Mouse (Mus musculus): ENCODE data around the gene Fam163b. TPM values are rescaled to one million over a fixed set of nuclear protein-coding genes. Genes with fewer than 3 reads are reported as not detected.

Gene Fam163b
- total and polyA plus RNA-seq, 3 experiments: not detected

GRCm38 (mm10) chr2:27075485-27075884 is 66.8 kb downstream of the Fam163b start:
- Histone ChIP-seq H3K27ac (ENCODE audit: control insufficient read depth, low read depth, low read length) (no peak overlapping the region), H3K79me2 (ENCODE audit: control insufficient read depth, insufficient read depth, low read length, poor library complexity) (no peaks in the 10 kb centered on the region), H3K36me3 (ENCODE audit: control insufficient read depth in 1 of 2, insufficient read depth in 2 of 2, low read length in 2 of 2) (no peaks in the 10 kb centered on the region), H3K9me3 (replicated peaks; ENCODE audit: insufficient read depth, low read length) (no peaks in the 10 kb centered on the region), H3K9ac (ENCODE audit: control insufficient read depth, low read depth, low read length, poor library complexity, severe bottlenecking) (no peak overlapping the region), H3K27me3 (ENCODE audit: control insufficient read depth in 1 of 2, insufficient read depth in 2 of 2, low read length in 2 of 2) (peaks cover 0 to 3% of the 10 kb centered on the region in 2 experiments; a peak in 2 of 4 replicates), H3K4me3 (ENCODE audit: control insufficient read depth in 1 of 2, insufficient read depth in 1 of 2, low read depth in 2 of 2, low read length in 2 of 2) (no peak overlapping the region), H3K4me1 (ENCODE audit: control insufficient read depth in 1 of 2, insufficient read depth in 2 of 2, low read length in 2 of 2) (no peaks in the 10 kb centered on the region)
- peak; percentile 23 for DNase-seq (ENCODE audit: low read depth, low spot score)
- TF ChIP-seq ZC3H11A (IDR thresholded peaks at IDR 0.05; ENCODE audit: low read depth, low read length) (no peak), GABPA (IDR thresholded peaks at IDR 0.05; ENCODE audit: low read depth, low read length) (no peak), POLR2A (IDR thresholded peaks at IDR 0.05; ENCODE audit: control insufficient read depth in 1 of 2, insufficient read depth in 1 of 2, low read depth in 1 of 2, low read length in 2 of 2, poor library complexity in 1 of 2) (no peak), MYC (IDR thresholded peaks at IDR 0.05; ENCODE audit: low read depth, low read length) (no peak), MAX (IDR thresholded peaks at IDR 0.05; ENCODE audit: low read length) (no peak), MYB (IDR thresholded peaks at IDR 0.05; ENCODE audit: low read depth, low read length) (no peak), RCOR1 (IDR thresholded peaks at IDR 0.05; ENCODE audit: low read depth, low read length) (no peak), MAZ (IDR thresholded peaks at IDR 0.05; ENCODE audit: low read depth, low read length) (no peak), ZMIZ1 (IDR thresholded peaks at IDR 0.05; ENCODE audit: low read depth, low read length) (no peak), BHLHE40 (IDR thresholded peaks at IDR 0.05; ENCODE audit: borderline replicate concordance, low read depth, low read length) (no peak), HCFC1 (IDR thresholded peaks at IDR 0.05; ENCODE audit: low read depth, low read length) (no peak), MXI1 (IDR thresholded peaks at IDR 0.05; ENCODE audit: low read depth, low read length) (no peak), UBTF (IDR thresholded peaks at IDR 0.05; ENCODE audit: borderline replicate concordance, insufficient read depth, low read depth, low read length) (no peak), CHD2 (IDR thresholded peaks at IDR 0.05; ENCODE audit: low read length) (no peak), ZNF384 (IDR thresholded peaks at IDR 0.05; ENCODE audit: low read depth, low read length) (no peak), ZKSCAN1 (IDR thresholded peaks at IDR 0.05; ENCODE audit: low read depth, low read length) (no peak), SMC3 (IDR thresholded peaks at IDR 0.05; ENCODE audit: low read depth, low read length) (peak; percentile 62), CTCF (IDR thresholded peaks at IDR 0.05 in 2 of 3, conservative IDR thresholded peaks at IDR 0.05 in 1 of 3; ENCODE audit: control insufficient read depth in 1 of 3, insufficient read depth in 1 of 3, low read depth in 2 of 3, low read length in 3 of 3, poor library complexity in 1 of 3, severe bottlenecking in 1 of 3) (peak; percentile 45 to 53 (median 51)), KAT2A (conservative IDR thresholded peaks at IDR 0.05; ENCODE audit: low read depth, low read length) (no peak), RAD21 (IDR thresholded peaks at IDR 0.05; ENCODE audit: low read depth, low read length) (peak; percentile 20), TCF12 (IDR thresholded peaks at IDR 0.05; ENCODE audit: low read depth, low read length) (no peak), POLR2AphosphoS2 (IDR thresholded peaks at IDR 0.05; ENCODE audit: low read length) (no peak), GATA1 (IDR thresholded peaks at IDR 0.05; ENCODE audit: low read depth, low read length) (no peak), MEF2A (IDR thresholded peaks at IDR 0.05; ENCODE audit: extremely low read depth, insufficient replicate concordance, low read depth, low read length, poor library complexity, severe bottlenecking) (no peak), JUND (IDR thresholded peaks at IDR 0.05; ENCODE audit: low read depth, low read length) (no peak), E2F4 (IDR thresholded peaks at IDR 0.05; ENCODE audit: borderline replicate concordance, low read depth, low read length) (no peak)

Data from MEL (cell line).